Mouse (Mus musculus) G1E-ER4 (cell line): ENCODE measurements around the gene Dtnb. TPM values are rescaled to one million over a fixed set of nuclear protein-coding genes. Genes with fewer than 3 reads are reported as not detected.

ENCODE experiments used
- GATA1 ChIP-seq: IDR thresholded peaks from one replicate; pipeline ENCODE4 v1.8.0; 2012; ENCODE audit warnings: low read length, inconsistent platforms
- polyA plus RNA-seq: library from polyadenylated mRNA; stranded (reverse); fragments of >175 nt; gene quantifications from 2 replicates; pipeline ENCODE4 v1.2.3, GENCODE M21; 2012

Gene Dtnb
- polyA plus RNA-seq: not detected in 2 replicates

DNA sequence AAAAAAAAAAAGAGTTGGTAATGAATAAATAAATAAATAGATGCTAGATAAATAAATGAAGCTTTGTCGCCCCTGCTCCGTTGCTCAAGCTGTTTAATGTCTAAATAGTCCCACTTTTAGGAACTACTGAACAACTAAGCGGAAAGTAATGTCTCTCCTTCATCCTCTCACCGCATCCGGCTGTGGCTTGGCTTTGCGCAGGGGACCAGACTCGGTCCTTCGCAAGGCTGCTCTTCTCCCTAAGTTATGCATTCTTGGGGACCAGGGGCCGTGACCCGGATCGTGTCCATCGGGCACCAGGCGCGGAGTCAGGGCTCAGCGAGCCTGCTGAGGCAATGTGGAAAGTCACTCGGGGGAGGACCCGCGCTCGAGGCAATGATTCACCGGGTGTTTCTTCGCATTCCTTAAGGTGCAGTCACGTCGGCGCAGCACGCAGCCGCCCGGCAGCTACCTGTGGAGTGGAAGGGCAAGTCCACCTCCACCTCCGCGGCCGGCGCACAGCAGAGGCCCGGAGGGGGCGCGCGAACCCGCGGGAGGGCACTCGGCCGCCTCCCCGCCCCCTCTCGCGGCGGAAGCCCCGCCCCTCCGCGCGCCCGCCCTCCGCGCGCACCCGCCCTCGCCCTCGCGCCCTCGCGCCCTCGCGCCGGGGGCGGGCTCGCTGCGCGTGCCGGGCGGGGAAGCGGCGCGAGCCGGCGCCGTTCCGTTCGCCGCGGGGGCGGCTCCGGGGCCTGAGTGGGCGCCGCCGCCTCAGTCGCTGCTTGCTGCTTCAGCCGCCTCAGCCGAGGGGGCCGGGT is at the start of gene Dtnb:
Gene Dtnb (plus strand): TSS at position 595 of the 794 bp plus-strand sequence.
- no peak for TF ChIP-seq GATA1

DNA sequence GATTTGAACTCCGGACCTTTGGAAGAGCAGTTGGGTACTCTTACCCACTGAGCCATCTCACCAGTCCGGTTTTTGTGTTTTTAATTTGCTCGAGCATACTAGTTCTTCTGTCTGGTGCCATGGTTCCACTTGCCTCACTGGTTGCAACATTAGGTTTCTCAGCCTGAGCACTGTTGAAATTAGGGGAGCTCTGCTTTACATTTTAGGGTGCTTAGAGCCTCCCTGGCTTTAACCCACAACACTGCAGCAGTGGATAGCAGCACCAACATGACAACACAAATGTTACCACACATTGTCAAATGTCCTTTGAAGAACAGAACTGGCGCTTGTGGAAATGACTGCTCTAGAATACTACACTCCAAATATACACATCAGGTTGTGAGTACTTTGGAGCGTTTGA is 46.6 kb upstream of the Dtnb start:
- no peak for TF ChIP-seq GATA1

DNA sequence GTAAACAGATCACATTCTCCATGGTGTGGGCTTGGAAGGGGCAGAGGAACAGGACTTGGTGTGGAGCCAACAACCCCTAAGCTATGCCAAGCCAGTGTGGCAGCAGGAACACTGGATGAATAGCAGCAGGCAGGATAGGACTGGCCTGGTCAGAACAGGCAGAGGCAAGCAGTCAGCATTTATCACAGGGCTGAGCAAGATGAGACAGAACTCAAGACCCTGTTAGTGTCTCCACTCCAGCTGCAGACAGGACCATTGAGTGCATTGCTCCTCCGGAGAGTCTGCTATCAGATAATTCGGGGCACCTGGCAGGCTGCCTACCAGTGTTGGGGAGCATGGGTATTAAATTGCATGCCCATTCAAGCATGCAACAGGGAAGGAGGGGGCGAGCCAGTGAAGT is 34.6 kb upstream of the Dtnb start:
- no peak for TF ChIP-seq GATA1

DNA sequence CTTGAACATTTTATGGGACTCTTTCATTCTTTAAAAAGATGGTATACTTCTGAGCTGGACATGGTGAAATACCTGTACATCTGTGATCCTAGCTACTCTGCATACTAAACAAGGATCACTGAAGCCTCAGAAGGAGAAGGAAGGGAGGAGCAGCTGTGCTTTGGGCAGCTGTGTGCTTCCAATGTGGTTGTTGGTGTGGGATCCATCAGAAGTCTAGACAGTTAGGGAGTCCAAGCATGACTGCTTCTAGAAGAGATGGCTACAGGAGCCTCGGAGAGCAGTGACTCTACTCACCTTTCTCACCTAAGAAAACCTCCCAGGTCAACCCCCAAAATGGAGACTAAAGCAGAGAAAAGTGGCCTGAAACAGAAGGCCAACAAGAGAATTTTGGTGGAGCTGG is 34.1 kb upstream of the Dtnb start:
- no peak for TF ChIP-seq GATA1

DNA sequence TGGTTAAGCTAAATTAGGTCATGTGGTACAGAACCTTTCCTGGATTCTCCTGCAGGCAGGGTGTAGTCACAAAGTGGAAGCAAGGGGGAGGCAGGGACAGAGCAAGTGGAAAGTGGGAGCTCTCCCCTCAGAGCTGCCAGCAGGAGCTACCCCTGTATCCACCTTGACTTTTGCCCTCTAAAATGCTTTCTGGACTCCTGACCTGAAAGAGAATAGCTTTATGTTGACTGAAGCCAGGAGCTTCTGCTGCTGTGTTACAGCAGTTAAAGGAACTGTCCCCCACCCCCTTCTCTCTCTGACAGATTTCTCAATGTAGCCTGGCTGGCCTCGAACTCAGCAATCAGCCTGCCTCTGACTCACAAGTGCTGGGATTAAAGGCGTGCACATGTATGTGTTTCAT is 32.6 kb upstream of the Dtnb start:
- TF ChIP-seq GATA1: no peak

DNA sequence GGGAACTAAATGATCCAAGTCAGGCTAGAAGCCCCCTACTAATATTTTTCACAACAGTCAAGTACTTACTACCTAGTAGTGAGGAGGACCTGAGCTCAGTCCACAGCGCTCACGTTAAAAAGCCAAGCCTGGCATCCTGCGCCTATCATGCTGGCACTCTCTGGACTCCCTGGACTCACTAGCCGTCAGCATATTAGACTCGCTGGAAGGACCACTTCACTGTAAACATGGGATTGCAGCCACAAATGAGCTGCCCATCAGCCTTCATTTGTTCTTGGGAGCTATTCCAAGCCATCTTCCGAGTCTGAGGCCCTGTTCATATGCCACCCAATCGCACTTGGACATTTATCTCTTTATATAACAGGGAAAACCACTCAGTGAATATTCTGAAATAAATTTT is 31.3 kb upstream of the Dtnb start:
- no peak for TF ChIP-seq GATA1

DNA sequence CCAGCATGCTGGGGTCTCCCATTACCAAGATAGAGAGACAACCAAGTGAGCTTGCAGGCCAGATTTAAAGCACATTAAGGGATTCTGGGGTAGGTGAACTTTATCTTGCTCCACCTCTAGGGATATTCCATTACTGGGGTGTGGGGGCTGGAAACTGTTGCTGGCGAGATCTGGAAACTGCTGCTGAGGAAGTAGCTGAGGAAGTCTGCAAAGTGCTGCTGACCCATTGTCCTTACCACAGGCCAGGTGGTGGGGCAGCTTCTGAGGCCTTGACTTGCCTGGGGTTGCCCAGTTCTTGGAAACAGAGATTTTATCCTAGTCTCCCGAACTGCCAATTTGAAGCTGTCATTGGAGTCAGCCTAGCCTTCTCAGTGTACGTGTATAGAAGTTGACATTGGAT is 26.7 kb upstream of the Dtnb start:
- TF ChIP-seq GATA1: no peak

DNA sequence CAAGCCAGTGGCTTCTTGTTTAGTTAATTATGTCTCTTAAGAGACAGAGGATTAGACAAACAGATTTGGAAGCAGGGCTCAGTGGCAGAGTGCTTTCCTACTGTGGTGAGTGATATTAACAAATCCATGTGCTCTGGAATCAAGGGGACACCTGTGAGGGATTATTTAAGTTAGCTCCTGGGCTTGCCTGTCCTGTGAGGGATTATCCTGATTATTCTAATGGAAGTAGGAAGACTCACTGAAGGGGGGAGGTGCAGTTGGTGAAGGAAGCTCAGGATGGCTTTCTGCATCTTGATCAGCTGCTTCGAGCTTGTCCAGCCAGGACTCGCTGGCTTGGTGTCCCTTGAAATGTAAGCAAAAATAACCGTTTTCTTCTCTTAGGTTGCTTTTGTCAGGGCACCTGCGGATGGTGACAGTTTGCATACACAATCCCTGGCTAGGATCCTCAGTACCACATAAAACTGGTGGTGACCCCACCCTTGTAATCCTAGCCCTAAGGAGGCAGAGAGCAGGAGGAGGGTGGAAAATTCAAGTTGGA is 26.0 kb upstream of the Dtnb start:
- no peak for TF ChIP-seq GATA1

DNA sequence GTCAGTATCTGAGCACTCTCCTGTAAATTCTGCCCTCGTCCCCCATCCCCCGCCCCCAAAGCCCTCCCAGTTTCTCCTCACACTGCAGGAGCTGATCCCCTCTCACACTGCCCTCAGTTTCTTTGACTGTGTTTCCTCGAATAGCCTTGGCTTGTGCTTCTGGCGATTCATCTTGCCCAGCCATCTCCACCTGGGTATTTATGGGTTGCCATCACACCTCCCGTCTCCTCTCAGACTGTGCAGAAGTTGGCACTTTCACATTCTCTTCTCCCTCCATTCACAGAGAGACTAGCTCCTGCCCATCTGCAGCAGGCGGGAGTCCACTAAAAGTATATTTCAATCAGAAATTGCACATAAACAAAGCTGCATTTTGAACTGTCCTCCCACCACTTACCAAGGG is 25.4 kb upstream of the Dtnb start:
- no peak for TF ChIP-seq GATA1

DNA sequence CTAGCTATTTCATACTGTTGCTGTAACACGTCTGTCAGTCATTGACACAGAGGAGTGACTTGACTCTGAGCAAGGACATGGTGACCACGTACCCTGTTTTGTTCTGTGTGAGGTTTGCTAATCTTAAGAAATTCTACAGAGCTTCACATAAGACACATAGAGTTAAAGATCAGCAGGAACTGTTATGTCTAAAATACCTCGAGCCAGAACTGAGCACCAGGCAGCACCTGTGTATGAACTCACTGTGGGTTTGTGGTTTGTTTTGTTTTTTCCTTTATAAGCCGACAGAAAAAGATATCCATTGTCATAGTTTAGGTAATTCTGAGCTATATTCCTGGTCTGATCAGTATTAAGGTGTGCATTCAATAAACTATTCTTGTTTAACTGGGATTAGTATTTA is 24.7 kb upstream of the Dtnb start:
- TF ChIP-seq GATA1: no peak

DNA sequence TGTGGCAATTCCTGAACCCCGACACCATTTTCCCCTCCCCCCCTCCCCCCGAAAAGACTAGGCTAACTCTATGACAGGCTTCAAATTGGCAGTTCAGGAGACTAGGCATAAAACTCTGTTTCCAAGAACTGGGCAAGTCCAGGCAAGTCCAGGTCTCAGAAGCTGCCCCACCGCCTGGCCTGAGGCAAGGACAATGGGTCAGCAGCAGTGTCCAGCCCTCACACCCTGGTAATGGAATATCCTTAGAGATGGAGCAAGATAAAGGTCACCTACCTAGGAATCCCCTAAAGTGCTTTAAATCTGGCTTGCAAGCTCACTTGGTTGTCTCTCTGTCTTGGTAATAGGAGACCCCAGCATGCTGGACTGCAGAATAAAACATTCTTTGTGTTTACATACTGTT is 24.3 kb upstream of the Dtnb start:
- no peak for TF ChIP-seq GATA1

DNA sequence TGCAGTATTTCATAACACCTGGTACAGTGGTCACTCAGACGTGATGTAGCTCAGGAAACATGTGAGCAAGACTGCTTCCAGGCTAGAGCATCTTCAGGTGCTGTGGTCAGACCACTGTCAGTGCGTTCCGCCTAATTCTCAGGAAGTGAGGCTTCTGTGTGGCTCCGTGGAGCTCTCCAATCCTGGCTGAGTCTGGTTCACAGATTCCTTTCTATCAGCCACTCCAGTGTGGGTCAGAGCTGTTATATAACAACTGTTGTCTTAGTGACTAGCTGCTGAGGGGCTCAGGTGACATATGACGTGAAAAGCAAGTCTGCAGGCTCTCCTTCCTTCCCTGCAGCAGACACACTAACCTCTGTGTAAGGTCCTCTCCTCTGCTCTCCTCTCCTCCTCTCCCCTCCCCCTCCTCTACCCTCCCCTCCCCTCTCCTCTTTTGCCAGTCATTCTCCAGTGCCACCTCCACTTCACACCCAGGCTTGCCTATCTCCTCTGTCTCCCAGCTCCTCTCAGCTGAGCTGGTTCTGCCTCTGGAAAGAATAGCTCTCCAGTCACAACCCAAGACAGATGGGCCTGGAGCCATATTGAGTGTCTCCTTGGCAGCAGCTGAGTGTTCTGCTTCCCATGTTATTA is 23.5 kb upstream of the Dtnb start:
- no peak for TF ChIP-seq GATA1

DNA sequence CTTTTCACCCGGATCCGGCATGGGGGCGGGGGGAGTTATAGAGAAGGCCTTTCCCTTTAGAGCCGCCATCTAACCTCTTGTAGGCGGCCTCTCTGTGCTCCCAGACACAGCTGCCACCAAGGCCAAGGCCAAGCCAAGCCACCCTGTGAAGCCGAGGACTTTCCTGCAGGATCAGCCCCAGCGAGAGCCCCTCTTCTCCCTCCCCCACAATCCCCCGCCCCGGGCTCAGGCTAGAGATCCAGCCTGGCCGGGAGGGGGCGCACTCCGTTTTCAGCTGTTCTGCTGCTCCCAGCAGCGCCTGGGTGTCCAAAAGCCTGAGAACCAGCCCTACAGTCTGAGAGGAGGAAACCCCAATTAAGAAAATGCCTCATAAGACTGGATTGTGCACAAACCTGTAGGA is 21.9 kb upstream of the Dtnb start:
- no peak for TF ChIP-seq GATA1

DNA sequence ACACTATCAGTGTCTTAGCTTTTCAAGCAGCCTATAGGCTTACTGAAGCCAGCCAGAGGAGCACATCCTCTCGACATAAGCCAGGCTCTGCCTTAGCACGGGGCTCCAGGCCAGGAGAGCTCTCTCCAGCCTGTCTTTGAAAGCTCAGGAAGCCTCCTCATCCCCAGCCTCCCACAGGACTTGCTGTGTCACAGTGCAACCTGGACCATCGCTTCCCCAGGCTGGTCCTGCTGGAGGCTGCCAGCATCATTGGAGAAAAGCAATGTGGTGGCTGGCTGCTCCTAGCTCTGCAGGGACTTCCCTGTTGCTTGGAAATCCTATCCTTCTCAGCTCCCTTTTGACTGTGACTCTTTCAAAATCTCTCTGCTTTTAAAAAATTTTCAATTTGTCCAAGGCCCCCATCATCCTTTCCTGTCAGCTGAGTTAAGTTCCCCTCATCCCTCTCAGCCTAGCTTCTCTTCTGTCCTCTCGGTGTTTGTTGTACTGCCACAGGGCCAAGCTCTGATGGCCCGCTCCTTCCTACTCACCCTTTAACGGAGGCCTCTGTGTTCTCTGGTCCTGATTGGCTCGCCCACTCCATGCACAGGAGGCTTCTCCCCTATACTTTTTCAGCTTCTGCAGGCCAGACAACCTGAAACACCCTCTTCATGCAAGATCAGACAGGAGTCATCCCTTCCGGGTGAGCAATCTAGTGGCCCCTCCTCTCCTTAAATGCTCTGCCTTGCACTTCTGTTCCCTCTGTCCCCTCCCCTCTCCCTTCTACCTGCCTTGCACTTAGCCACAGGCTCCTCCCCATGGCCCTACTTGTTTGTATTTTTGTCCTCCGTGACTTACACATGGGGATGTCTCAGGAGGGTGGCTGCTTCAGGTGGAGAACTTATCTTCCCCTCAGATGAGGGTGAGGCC is 14.5 kb upstream of the Dtnb start:
- no peak for TF ChIP-seq GATA1

DNA sequence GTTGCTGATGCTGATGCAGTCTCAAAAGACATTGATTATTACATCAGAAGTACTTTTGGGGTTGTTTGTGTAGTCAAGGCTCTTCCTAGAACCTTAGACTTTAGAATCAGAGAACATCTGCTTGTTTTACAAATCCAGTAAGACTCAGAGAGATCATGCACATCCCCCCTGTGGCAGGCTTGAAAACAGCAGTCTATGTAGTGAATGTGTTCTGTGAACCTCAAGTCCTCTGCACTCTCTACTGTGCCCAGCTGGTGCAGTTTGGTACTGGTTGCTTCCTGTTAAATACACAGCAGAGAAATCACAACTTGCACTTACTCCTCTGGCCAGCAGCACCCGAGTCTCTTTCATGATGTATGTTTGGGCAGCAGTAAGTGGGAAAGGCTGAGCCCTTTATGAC is 11.6 kb upstream of the Dtnb start:
- no peak for TF ChIP-seq GATA1

DNA sequence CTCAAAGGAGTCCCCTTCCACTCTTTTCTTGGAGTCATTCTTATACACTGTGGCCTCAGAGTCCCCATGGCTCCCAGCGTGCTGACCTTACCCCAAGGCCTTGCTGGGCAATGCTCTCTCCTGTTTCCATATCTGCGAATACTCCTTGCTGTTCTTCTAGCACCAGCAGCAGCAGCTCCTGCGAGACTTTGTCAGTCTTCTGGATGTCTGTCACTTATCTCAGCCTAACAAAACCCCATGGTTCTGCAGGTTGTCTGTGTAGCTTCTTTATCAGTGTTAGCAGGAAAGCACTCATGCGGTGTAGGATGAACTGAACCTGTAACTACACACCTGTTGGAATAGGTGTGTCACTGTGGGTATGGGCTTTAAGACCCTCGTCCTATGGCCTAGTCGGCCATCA is 11.1 kb upstream of the Dtnb start:
- no peak for TF ChIP-seq GATA1

DNA sequence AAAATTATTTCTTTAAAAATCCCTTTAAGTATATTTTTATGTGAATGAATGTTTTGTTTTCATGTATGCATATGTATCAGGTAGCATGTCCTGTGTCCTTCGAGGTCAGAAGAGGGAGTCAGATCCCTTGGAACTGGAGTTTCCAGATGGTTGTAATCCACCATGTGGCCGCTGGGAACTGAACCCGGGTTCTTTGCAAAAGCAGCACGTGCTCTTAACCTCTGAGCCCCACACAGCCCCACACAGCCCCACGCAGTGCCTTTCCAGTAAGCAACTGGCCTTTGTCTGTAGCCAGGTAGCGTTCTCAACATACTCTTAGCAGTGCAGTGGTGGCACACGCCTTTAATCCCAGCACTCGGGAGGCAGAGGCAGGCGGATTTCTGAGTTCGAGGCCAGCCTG is 9.4 kb upstream of the Dtnb start:
- TF ChIP-seq GATA1: no peak
